Mouse (Mus musculus) stomach, embryonic 16.5 days (tissue): Measurements from ENCODE around the gene Hax1. TPM values are rescaled to one million over a fixed set of nuclear protein-coding genes. Genes with fewer than 3 reads are reported as not detected.

Experiments
- ATAC-seq: fragments of 200-750 bp; cut with Nextera tagmentation; 2 replicates; pipeline ENCODE4 v1.8.0; 2017; ENCODE audit warnings: moderate number of reproducible peaks, moderate TSS enrichment; ENCODE audit not compliant: insufficient read depth, low FRiP score
- H3K27ac ChIP-seq: fragments of 300-500 bp; sonication (generic); 2 replicates; pipeline ENCODE4 v1.5.1; 2014; ENCODE audit warnings: low read length
- H3K27me3 ChIP-seq: fragments of 300-500 bp; sonication (generic); 2 replicates; pipeline ENCODE4 v1.6.1; 2014; ENCODE audit warnings: low read length, control low read depth, mixed read lengths; ENCODE audit not compliant: control insufficient read depth, insufficient read depth
- H3K36me3 ChIP-seq: fragments of 300-500 bp; sonication (generic); 2 replicates; pipeline ENCODE4 v1.6.1; 2014; ENCODE audit warnings: low read length; ENCODE audit not compliant: control insufficient read depth, insufficient read depth
- H3K4me1 ChIP-seq: fragments of 300-500 bp; sonication (generic); 2 replicates; pipeline ENCODE4 v1.6.1; 2014; ENCODE audit warnings: low read length, control low read depth, mixed read lengths; ENCODE audit not compliant: control insufficient read depth, insufficient read depth
- H3K4me2 ChIP-seq: fragments of 300-500 bp; sonication (generic); 2 replicates; pipeline ENCODE4 v1.6.1; 2014; ENCODE audit warnings: low read depth, low read length, mixed read lengths
- H3K4me3 ChIP-seq: fragments of 300-500 bp; sonication (generic); replicated peaks from 2 replicates; pipeline ENCODE4 v1.5.1; 2014; ENCODE audit warnings: mild to moderate bottlenecking, low read length
- H3K9ac ChIP-seq: fragments of 300-500 bp; sonication (generic); 2 replicates; pipeline ENCODE4 v1.6.1; 2014; ENCODE audit warnings: low read length
- H3K9me3 ChIP-seq: fragments of 300-500 bp; sonication (generic); replicated peaks from 2 replicates; pipeline ENCODE4 v1.6.1; 2016; ENCODE audit warnings: low read length, control low read depth; ENCODE audit not compliant: control insufficient read depth
- WGBS: fragments of 180-500 bp; shearing (Covaris S2); extraction: QIAGEN DNeasy Blood & Tissue Kit; methylation state at CpG from one replicate; pipeline ENCODE4 v1.1.7; 2014; 5-methylcytosine and 5-hydroxymethylcytosine counted together
- polyA plus RNA-seq: library from polyadenylated mRNA; unstranded; fragments of >200 nt; fragmentation: Nextera tagmentation; extraction: Ambion mirVana; gene quantifications from 2 replicates; pipeline ENCODE4 v1.2.1, GENCODE M21; 2015

Hax1 gene
- polyA plus RNA-seq, 1 experiment from 2014 or later: 126 TPM

DNA sequence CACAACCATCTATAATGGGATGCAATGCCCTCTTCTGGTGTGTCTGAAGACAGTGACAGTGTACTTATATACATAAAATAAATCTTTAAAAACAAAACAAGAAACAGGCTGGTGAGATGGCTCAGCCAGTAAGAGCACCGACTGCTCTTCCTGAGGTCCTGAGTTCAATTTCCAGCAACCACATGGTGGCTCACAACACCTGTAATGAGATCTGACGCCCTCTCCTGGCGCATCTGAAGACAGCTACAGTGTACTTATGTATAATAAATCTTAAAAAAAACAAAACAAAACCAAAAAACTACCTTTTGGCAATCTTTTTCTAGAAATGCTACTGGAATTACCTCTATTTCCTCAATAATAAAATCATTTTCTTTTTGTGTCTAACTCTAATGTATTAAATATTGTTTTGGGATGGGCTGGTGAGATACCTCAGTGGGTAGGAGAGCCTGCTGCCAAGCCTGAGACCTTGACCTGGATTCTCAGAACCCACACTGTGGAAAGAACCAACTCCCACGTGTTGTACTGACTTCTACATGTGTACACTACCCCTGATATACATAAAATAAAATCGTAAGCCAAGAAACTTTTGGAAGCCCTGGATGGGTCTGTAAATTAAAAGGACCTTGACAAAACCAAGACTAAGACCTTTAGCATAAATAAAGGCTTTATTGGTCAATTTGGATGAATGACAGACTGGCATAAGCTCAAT lies 3.6 kb downstream of the Hax1 start:
- 0 out of 2 replicates have a peak, but pooled peaks cover 5% of the 10 kb centered on the region for H3K4me1 ChIP-seq
- H3K9me3 ChIP-seq: no peaks in the 10 kb centered on the region
- no peak overlapping the region for H3K4me2 ChIP-seq
- 89% methylated on average over 5 of the region's 5 CpGs for WGBS
- H3K36me3 ChIP-seq: peaks cover 4% of the 10 kb centered on the region; the same call in 1 of the 2 replicates
- H3K27me3 ChIP-seq: no peaks in the 10 kb centered on the region
- H3K4me3 ChIP-seq: no peak overlapping the region
- H3K27ac ChIP-seq: no peak overlapping the region
- no peak for ATAC-seq
- no peak overlapping the region for H3K9ac ChIP-seq

DNA sequence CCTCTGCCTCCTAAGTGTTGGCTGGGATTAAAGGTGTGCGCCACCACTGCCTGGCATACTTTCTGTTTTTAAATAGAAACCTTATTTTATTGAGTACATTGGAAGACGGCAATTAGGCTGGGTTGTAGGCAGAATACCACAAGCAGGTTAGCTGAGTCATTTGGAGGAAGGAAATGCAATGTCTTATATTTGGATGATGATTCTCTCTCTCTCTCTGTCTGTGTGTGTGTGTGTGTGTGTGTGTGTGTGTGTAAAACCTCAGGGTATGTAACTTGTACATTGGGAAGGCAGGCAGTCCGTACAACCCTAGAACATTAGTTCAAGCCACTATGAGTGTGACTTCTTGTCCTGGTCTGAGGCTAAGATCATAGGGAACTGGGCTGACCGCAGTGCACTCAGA lies 10.8 kb downstream of the Hax1 start:
- WGBS: 91% methylated on average over 4 of the region's 4 CpGs
- H3K27ac ChIP-seq: no peak overlapping the region
- ATAC-seq: no peak
- H3K4me2 ChIP-seq: no peak overlapping the region
- no peak overlapping the region for H3K4me3 ChIP-seq
- H3K27me3 ChIP-seq: no peaks in the 10 kb centered on the region
- H3K36me3 ChIP-seq: no peaks in the 10 kb centered on the region
- no peaks in the 10 kb centered on the region for H3K9me3 ChIP-seq
- no peak overlapping the region for H3K9ac ChIP-seq
- H3K4me1 ChIP-seq: no peaks in the 10 kb centered on the region

DNA sequence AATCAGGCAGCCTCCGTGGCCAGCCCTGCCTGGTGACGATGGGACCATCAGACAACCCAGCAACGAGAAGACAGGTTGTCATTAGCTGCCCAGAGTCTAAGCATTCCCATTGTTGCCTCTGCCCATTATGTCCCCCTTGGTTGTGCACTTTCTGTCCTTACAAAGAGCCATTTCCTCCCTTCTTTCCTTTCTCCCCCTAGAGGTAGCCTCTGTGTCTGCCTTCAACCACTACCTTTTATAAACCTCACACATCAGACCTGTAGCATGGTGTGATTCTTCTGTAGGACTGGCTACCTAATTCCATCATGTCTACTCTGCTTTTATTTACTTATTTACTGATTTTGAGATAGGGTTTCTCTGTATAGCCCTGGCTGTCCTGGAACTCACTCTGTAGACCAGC lies 11.4 kb downstream of the Hax1 start:
- Histone ChIP-seq H3K4me3 (no peak overlapping the region), H3K4me1 (no peaks in the 10 kb centered on the region), H3K4me2 (no peak overlapping the region), H3K9me3 (no peaks in the 10 kb centered on the region), H3K27ac (no peak overlapping the region), H3K36me3 (no peaks in the 10 kb centered on the region), H3K27me3 (no peaks in the 10 kb centered on the region), H3K9ac (no peak overlapping the region)
- 56% methylated on average over 3 of the region's 3 CpGs for WGBS
- ATAC-seq: no peak

DNA sequence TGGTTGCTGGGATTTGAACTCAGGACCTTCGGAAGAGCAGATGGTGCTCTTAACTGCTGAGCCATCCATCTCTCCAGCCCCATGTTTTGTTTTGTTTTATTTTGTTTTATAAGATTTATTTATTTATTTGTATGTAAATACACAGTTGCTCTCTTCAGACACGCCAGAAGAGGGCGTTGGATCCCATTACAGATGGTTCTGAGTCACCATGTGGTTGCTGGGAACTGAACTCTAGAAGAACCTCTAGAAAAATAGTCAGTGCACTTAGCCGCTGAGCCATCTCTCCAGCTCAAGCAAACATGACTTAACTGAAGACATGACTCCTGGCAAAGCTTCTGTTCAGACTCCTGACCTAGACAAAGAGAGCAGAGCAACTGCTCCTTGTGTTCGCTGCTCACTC lies 16.2 kb downstream of the Hax1 start:
- WGBS: 71% methylated on average over 5 of the region's 5 CpGs
- H3K4me2 ChIP-seq: no peak overlapping the region

DNA sequence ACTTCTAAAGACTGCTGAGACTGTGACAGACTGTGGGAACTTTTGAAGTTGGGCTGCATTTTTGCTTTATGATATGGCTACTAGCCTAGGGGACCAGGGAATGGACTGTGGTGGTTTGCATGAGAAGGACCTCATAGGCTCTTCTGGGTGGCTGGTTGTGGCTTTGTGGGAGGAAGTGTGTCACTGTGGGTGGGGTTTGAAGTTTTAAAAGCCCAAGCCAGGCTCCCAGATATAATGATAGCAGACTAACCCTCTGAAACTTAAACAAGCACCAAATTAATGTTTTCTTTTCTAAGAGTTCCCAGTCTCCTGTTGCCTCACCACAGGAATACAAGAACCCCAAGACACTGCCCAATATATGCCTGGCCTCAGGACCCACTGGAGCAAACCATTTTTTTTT lies 21.7 kb downstream of the Hax1 start:
- Histone ChIP-seq H3K36me3 (no peaks in the 10 kb centered on the region), H3K9ac (no peak overlapping the region), H3K27me3 (no peaks in the 10 kb centered on the region), H3K4me1 (no peaks in the 10 kb centered on the region), H3K4me2 (no peak overlapping the region), H3K9me3 (no peaks in the 10 kb centered on the region), H3K4me3 (no peak overlapping the region), H3K27ac (no peak overlapping the region)
- no peak for ATAC-seq

More for the DNA sequence above, 16.2 kb downstream of the Hax1 start:
- Histone ChIP-seq H3K4me1 (no peaks in the 10 kb centered on the region), H3K9ac (no peak overlapping the region), H3K27ac (no peak overlapping the region), H3K4me3 (no peak overlapping the region), H3K36me3 (no peaks in the 10 kb centered on the region), H3K9me3 (no peaks in the 10 kb centered on the region), H3K27me3 (no peaks in the 10 kb centered on the region)
- ATAC-seq: no peak

DNA sequence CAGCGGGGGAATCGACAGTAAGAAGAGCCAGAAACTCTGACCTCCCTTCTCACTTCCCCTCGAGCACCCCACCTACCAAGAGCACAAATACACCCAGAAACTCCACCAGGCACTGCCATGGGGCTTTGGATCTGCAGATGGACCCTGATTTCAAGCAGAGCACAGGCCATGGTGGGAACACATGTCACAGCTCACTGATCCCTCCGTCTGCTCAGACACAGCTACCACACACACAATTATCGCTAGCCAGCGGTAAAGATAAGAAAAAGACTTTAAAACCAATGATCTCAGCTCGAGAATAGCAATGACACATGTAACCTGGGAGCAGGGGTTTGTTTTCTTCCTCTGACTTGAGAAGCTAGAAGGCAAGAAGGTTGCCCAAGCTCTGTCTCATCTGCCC lies 30.1 kb downstream of the Hax1 start:
- H3K9ac ChIP-seq: no peak overlapping the region
- 56% methylated on average over 7 of the region's 7 CpGs for WGBS
- no peak for ATAC-seq
- H3K27ac ChIP-seq: no peak overlapping the region
- H3K4me3 ChIP-seq: no peak overlapping the region
- H3K9me3 ChIP-seq: no peaks in the 10 kb centered on the region
- H3K4me2 ChIP-seq: no peak overlapping the region
- H3K4me1 ChIP-seq: peaks cover 5% of the 10 kb centered on the region
- H3K27me3 ChIP-seq: no peaks in the 10 kb centered on the region
- H3K36me3 ChIP-seq: no peaks in the 10 kb centered on the region

DNA sequence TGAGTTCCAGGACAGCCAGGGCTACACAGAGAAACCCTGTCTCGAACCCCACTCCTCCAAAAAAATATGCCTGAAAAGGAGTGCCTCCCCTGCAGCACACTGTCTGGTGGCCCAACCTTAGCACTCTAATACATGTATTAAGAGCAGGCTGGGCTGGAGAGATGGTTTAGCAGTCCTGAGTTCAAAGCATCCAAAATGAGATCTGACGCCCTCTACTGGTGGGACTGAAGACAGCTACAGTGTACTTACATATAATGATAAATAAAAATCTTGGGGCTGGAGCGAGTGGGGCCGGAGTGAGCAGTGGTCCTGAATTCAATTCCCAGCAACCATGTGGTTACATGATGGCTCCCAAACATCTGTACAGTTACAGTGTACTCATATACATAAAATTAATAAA lies 31.6 kb downstream of the Hax1 start:
- Histone ChIP-seq H3K9me3 (no peaks in the 10 kb centered on the region), H3K27me3 (no peaks in the 10 kb centered on the region), H3K27ac (no peak overlapping the region), H3K4me2 (no peak overlapping the region), H3K4me3 (no peak overlapping the region), H3K36me3 (no peaks in the 10 kb centered on the region), H3K4me1 (peaks cover 7% of the 10 kb centered on the region), H3K9ac (no peak overlapping the region)
- no peak for ATAC-seq
- 67% methylated on average over 4 of the region's 4 CpGs for WGBS

DNA sequence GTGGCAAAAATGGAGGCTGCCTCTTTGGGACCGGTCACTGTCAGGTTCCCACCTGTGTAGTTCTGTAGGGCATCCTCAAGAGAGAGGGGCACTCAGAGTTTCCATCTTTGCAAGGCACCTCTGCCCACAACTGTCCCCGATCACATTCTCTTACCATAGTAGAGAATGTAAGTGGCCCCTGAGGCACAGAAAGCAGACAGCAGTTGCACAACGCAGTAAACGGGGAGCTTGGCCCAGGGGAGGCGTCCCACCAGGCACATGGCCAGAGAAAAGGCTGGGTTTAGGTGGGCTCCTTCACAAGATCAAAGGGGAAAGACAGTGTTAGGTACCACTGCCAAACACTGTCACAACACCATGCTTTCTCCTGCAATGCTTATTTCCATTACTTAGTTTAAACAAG lies 32.6 kb downstream of the Hax1 start:
- Histone ChIP-seq H3K36me3 (no peaks in the 10 kb centered on the region), H3K4me1 (peaks cover 17% of the 10 kb centered on the region), H3K27ac (no peak overlapping the region), H3K27me3 (no peaks in the 10 kb centered on the region), H3K9me3 (no peaks in the 10 kb centered on the region), H3K4me2 (no peak overlapping the region), H3K9ac (no peak overlapping the region), H3K4me3 (no peak overlapping the region)
- 89% methylated on average over 5 of the region's 5 CpGs for WGBS
- ATAC-seq: no peak

DNA sequence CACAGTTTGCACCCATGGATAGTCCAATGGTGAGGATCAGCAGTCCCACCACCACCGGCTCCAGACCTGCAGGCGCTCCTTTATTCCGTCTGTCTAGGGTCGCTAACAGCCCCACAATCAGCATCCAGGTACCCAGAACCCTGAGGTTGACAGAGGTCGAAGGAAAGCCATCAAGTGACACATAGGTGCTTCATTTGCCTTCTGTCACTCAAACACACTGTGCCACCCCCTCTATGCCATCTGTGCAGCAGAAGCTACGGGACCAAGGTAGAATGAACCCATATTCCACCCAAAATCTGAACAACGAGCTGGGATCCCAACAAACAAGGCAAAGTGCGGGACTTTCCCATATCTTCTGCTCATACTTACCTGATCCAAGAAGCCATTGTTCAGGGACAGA lies 33.0 kb downstream of the Hax1 start:
- Histone ChIP-seq H3K9ac (no peak overlapping the region), H3K36me3 (no peaks in the 10 kb centered on the region), H3K9me3 (no peaks in the 10 kb centered on the region), H3K4me3 (no peak overlapping the region), H3K27ac (no peak overlapping the region), H3K4me2 (no peak overlapping the region), H3K27me3 (no peaks in the 10 kb centered on the region), H3K4me1 (peaks cover 19% of the 10 kb centered on the region)
- WGBS: 93% methylated on average over 8 of the region's 8 CpGs
- no peak for ATAC-seq
